Mouse (Mus musculus): ENCODE measurements around the gene Gm11114.

GRCm38 (mm10) chr9:85347823-85348523, 35.4 kb downstream of the Gm11114 start:
- no peak for TF ChIP-seq POLR2A (IDR thresholded peaks at IDR 0.05; ENCODE audit: borderline replicate concordance, control insufficient read depth, low read depth, low read length)
- TF ChIP-seq CTCF (IDR thresholded peaks at IDR 0.05; ENCODE audit: control insufficient read depth, insufficient read depth, low read length) = no peak

Measured in bone marrow, adult 2 months (tissue).